In the genomic region with DNA sequence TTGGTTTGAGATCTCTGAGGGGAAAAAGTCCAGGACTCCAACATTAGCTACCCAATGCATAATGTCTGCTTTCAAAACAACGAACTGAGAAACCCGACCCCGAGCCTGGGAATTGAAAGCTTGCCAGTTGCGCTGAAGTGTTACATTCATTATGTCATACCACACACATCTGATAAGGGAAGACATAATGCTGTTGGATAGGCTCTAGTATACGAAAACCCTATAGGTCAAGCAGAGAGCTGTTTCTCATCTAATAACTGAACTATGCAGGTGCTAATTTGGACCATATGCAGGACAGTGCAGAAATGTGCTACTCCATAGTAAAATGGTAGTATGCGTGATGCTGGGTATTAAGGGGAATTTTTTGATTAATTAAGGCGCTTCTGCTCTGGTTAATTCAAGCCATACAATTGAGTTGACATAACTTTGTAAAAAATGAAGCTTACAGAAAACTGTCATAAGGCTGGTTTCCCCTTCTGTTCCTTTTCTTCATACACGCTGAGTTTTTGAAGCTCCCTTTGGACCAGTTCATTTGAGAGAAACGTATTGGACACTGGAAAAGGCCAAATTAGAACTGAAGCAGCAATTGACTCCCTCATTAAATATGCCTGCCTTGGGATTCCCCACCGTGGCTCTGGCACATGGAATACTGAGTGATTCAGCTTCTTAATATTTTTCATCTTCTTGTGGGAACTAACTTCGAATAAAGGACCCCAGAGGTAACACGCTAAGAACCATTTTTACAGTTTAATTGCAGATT, we compare ENCODE assay signal across 14 mouse cellular contexts. TPM values are rescaled to one million over a fixed set of nuclear protein-coding genes. Genes with fewer than 3 reads are reported as not detected.
A peak's percentile ranks its signal among the peaks of the same experiment; 100 is the strongest.
DNase-seq lines count a peak whose midpoint lies in the region; ATAC-seq and TF ChIP-seq lines count a peak whose summit lies in the region.
"Had no signal": no experiment of that assay in that cellular context is flagged by ENCODE, and none has a peak within 500 bp of the region (broad histone marks: within the 10 kb centered on the region; RNA-seq: fewer than 3 reads in every experiment).

No protein-coding gene starts in this region.

- no peaks in the 10 kb centered on the region for H3K27me3 ChIP-seq in lung, embryonic 14.5 days (ENCODE audit: insufficient read depth, low read length)
- no peaks in the 10 kb centered on the region for H3K27me3 ChIP-seq in embryonic facial prominence, embryonic 12.5 days
- H3K27me3 ChIP-seq in hindbrain, embryonic 16.5 days (replicated peaks; ENCODE audit: control insufficient read depth, insufficient read depth, low read length), result no peaks in the 10 kb centered on the region
- H3K27me3 ChIP-seq in midbrain, embryonic 16.5 days (ENCODE audit: control insufficient read depth, insufficient read depth, low read depth, low read length), result no peaks in the 10 kb centered on the region
- H3K27me3 ChIP-seq: liver, embryonic 15.5 days had no signal

- WGBS in lung, embryonic 14.5 days, result 34% methylated on average over 12 of the region's 12 CpGs
- WGBS in embryonic facial prominence, embryonic 12.5 days, result 37% methylated on average over 12 of the region's 12 CpGs
- WGBS in hindbrain, embryonic 16.5 days, result 37% methylated on average over 12 of the region's 12 CpGs
- 45% methylated on average over 12 of the region's 12 CpGs for WGBS in midbrain, embryonic 16.5 days

- peak; percentile 89 for ATAC-seq in lung, embryonic 14.5 days (ENCODE audit: insufficient read depth)
- peak; percentile 85; the same call in 1 of the 2 replicates for ATAC-seq in embryonic facial prominence, embryonic 12.5 days (ENCODE audit: insufficient number of reproducible peaks, insufficient read depth, low FRiP score, low TSS enrichment)
- ATAC-seq in hindbrain, embryonic 16.5 days, result peak; percentile 75
- 0 out of 2 replicates have a peak, but pooled peaks have one; percentile 36 for ATAC-seq in midbrain, embryonic 16.5 days
- ATAC-seq: CD4-positive, CD25-positive, alpha-beta regulatory T cell, adult 4 months had no signal

- H3K36me3 ChIP-seq in lung, embryonic 14.5 days (ENCODE audit: insufficient read depth), result no peaks in the 10 kb centered on the region
- H3K36me3 ChIP-seq in embryonic facial prominence, embryonic 12.5 days, result no peaks in the 10 kb centered on the region
- no peaks in the 10 kb centered on the region for H3K36me3 ChIP-seq in hindbrain, embryonic 16.5 days (ENCODE audit: control insufficient read depth, insufficient read depth, low read length)
- H3K36me3 ChIP-seq in midbrain, embryonic 16.5 days (ENCODE audit: control insufficient read depth, insufficient read depth, low read length), result no peaks in the 10 kb centered on the region
- H3K36me3 ChIP-seq: liver, embryonic 15.5 days had no signal

- H3K9ac ChIP-seq in lung, embryonic 14.5 days, result no peak overlapping the region
- H3K9ac ChIP-seq in embryonic facial prominence, embryonic 12.5 days, result no peak overlapping the region
- no peak overlapping the region for H3K9ac ChIP-seq in hindbrain, embryonic 16.5 days (ENCODE audit: low read depth, low read length)
- no peak overlapping the region for H3K9ac ChIP-seq in midbrain, embryonic 16.5 days (ENCODE audit: low read depth, low read length)
- H3K9ac ChIP-seq: liver, embryonic 15.5 days had no signal

- H3K27ac ChIP-seq in lung, embryonic 14.5 days (ENCODE audit: low read depth), result peak overlapping the region; percentile 88
- no peak overlapping the region for H3K27ac ChIP-seq in embryonic facial prominence, embryonic 12.5 days
- no peak overlapping the region for H3K27ac ChIP-seq in hindbrain, embryonic 16.5 days (ENCODE audit: low read depth, low read length)
- no peak overlapping the region for H3K27ac ChIP-seq in midbrain, embryonic 16.5 days (ENCODE audit: low read length)
- H3K27ac ChIP-seq: liver, embryonic 15.5 days had no signal

- no peak overlapping the region for H3K4me3 ChIP-seq in lung, embryonic 14.5 days (ENCODE audit: low read depth, low read length)
- H3K4me3 ChIP-seq in embryonic facial prominence, embryonic 12.5 days, result no peak overlapping the region
- H3K4me3 ChIP-seq in hindbrain, embryonic 16.5 days (ENCODE audit: low read length), result no peak overlapping the region
- H3K4me3 ChIP-seq in midbrain, embryonic 16.5 days (ENCODE audit: low read depth, low read length), result no peak overlapping the region
- H3K4me3 ChIP-seq: liver, embryonic 15.5 days had no signal

- no peak for TF ChIP-seq CTCF in lung, embryonic 14.5 days (IDR thresholded peaks at IDR 0.05; ENCODE audit: low read depth)

- H3K4me1 ChIP-seq in lung, embryonic 14.5 days (ENCODE audit: insufficient read depth), result peaks cover 16% of the 10 kb centered on the region; the same call in 1 of the 2 replicates
- 0 out of 2 replicates have a peak, but pooled peaks cover 4% of the 10 kb centered on the region for H3K4me1 ChIP-seq in embryonic facial prominence, embryonic 12.5 days
- H3K4me1 ChIP-seq in hindbrain, embryonic 16.5 days (ENCODE audit: control insufficient read depth, insufficient read depth, low read depth, low read length), result peaks cover 5% of the 10 kb centered on the region
- peaks cover 5% of the 10 kb centered on the region for H3K4me1 ChIP-seq in midbrain, embryonic 16.5 days (ENCODE audit: control insufficient read depth, insufficient read depth, low read length)
- H3K4me1 ChIP-seq: liver, embryonic 15.5 days had no signal

- no peak overlapping the region for H3K4me2 ChIP-seq in lung, embryonic 14.5 days
- no peak overlapping the region for H3K4me2 ChIP-seq in embryonic facial prominence, embryonic 12.5 days (replicated peaks)
- H3K4me2 ChIP-seq in hindbrain, embryonic 16.5 days (ENCODE audit: low read length), result no peak overlapping the region
- H3K4me2 ChIP-seq in midbrain, embryonic 16.5 days (ENCODE audit: low read length), result no peak overlapping the region
- H3K4me2 ChIP-seq: liver, embryonic 15.5 days had no signal

- peak; percentile 96 for DNase-seq in lung, embryonic 14.5 days
- no peak for DNase-seq in lung, adult 18-20 months
- DNase-seq in cerebellum, adult 9-11 months, result no peak
- no peak for DNase-seq in ovary, adult 18-20 months (ENCODE audit: low spot score)
- DNase-seq: adrenal gland, postnatal 10 days; cerebellum, adult 11 months; kidney, adult 9 months; right cerebral cortex, postnatal 14 days had no signal

- H3K9me3 ChIP-seq in lung, embryonic 14.5 days (ENCODE audit: low read depth, low read length), result no peaks in the 10 kb centered on the region
- H3K9me3 ChIP-seq in embryonic facial prominence, embryonic 12.5 days, result no peaks in the 10 kb centered on the region
- no peaks in the 10 kb centered on the region for H3K9me3 ChIP-seq in hindbrain, embryonic 16.5 days (ENCODE audit: control insufficient read depth, low read length)
- no peaks in the 10 kb centered on the region for H3K9me3 ChIP-seq in midbrain, embryonic 16.5 days (replicated peaks; ENCODE audit: control insufficient read depth, low read length, poor library complexity, severe bottlenecking)
- H3K9me3 ChIP-seq: liver, embryonic 15.5 days had no signal

RNA-seq across cellular contexts. Expression of gene Gm11111, which starts 22.4 kb away (rescaled TPM):
- not detected in 2 replicates for polyA plus RNA-seq in lung, embryonic 14.5 days (2014; fragmentation: Nextera tagmentation; extraction: Ambion mirVana)
- not detected in 2 replicates for polyA plus RNA-seq in embryonic facial prominence, embryonic 12.5 days (2016; fragmentation: Nextera tagmentation; extraction: Ambion mirVana)
- polyA plus RNA-seq in hindbrain, embryonic 16.5 days (2015; fragmentation: Nextera tagmentation; extraction: Ambion mirVana), result not detected in 2 replicates
- polyA plus RNA-seq in midbrain, embryonic 16.5 days (2015; fragmentation: Nextera tagmentation; extraction: Ambion mirVana), result not detected in 2 replicates
- polyA plus RNA-seq: CD4-positive, CD25-positive, alpha-beta regulatory T cell, adult 4 months; liver, embryonic 15.5 days; stomach, embryonic 16.5 days had no signal

Comparison
In these comparisons a context has a peak if more than half of its experiments do, and no peak if none do; other contexts are left out.
1. ATAC-seq: peak in every context shown above with its lines; median percentile 89 in lung, embryonic 14.5 days; 85 in embryonic facial prominence, embryonic 12.5 days; 75 in hindbrain, embryonic 16.5 days; 36 in midbrain, embryonic 16.5 days.